Mouse (Mus musculus) lung, postnatal 0 days (tissue): ENCODE results near the gene Pum1. TPM values are rescaled to one million over a fixed set of nuclear protein-coding genes. Genes with fewer than 3 reads are reported as not detected.

Source experiments
- ATAC-seq: fragments of 200-750 bp; cut with Nextera tagmentation; 2 replicates; pipeline ENCODE4 v1.8.0; 2017; ENCODE audit warnings: moderate library complexity
- DNase-seq: peaks from one replicate; pipeline ENCODE4 v3.0.0-alpha.2; 2016; ENCODE audit warnings: low spot score
- H3K27ac ChIP-seq: fragments of 300-500 bp; sonication (generic); 2 replicates; pipeline ENCODE4 v1.5.1; 2014; ENCODE audit warnings: antibody characterized with exemption, mild to moderate bottlenecking, low read length, mixed read lengths
- H3K27me3 ChIP-seq: fragments of 300-500 bp; sonication (generic); replicated peaks from 2 replicates; pipeline ENCODE4 v1.6.1; 2014; ENCODE audit warnings: low read length, mixed read lengths; ENCODE audit not compliant: insufficient read depth
- H3K36me3 ChIP-seq: fragments of 300-500 bp; sonication (generic); 2 replicates; pipeline ENCODE4 v1.6.1; 2014; ENCODE audit warnings: low read length, mixed read lengths; ENCODE audit not compliant: insufficient read depth
- H3K4me1 ChIP-seq: fragments of 300-500 bp; sonication (generic); 2 replicates; pipeline ENCODE4 v1.6.1; 2014; ENCODE audit warnings: antibody characterized with exemption, low read depth, low read length, mixed read lengths; ENCODE audit not compliant: insufficient read depth
- H3K4me2 ChIP-seq: fragments of 300-500 bp; sonication (generic); replicated peaks from 2 replicates; pipeline ENCODE4 v1.6.1; 2014; ENCODE audit warnings: low read depth, mild to moderate bottlenecking, low read length, moderate library complexity, mixed read lengths
- H3K4me3 ChIP-seq: fragments of 300-500 bp; sonication (generic); 2 replicates; pipeline ENCODE4 v1.5.1; 2014; ENCODE audit warnings: low read depth, low read length
- H3K9ac ChIP-seq: fragments of 300-500 bp; sonication (generic); replicated peaks from 2 replicates; pipeline ENCODE4 v1.6.1; 2014; ENCODE audit warnings: low read depth, mild to moderate bottlenecking
- H3K9me3 ChIP-seq: fragments of 300-500 bp; sonication (generic); 2 replicates; pipeline ENCODE4 v1.6.1; 2016; ENCODE audit warnings: low read length, mixed read lengths
- CTCF ChIP-seq: IDR thresholded peaks from 2 replicates; pipeline ENCODE4 v1.5.1; 2016; ENCODE audit warnings: antibody characterized with exemption, mild to moderate bottlenecking
- EP300 ChIP-seq: IDR thresholded peaks from 2 replicates; pipeline ENCODE4 v1.6.1; 2016; ENCODE audit warnings: antibody characterized with exemption, mild to moderate bottlenecking, control low read depth
- WGBS: fragments of 180-500 bp; shearing (Covaris S2); extraction: QIAGEN DNeasy Blood & Tissue Kit; methylation state at CpG from one replicate; pipeline ENCODE4 v1.1.7; 2014; 5-methylcytosine and 5-hydroxymethylcytosine counted together
- polyA plus RNA-seq: library from polyadenylated mRNA; unstranded; fragments of >200 nt; fragmentation: Nextera tagmentation; extraction: Ambion mirVana; gene quantifications from 2 replicates; pipeline ENCODE4 v1.2.1, GENCODE M21; 2015

The Pum1 gene
- polyA plus RNA-seq, 1 experiment from 2014 or later, result 37.8 TPM

GRCm38 (mm10) chr4:130813958-130814357 is 150.8 kb downstream of the Pum1 start:
- H3K9ac ChIP-seq, result no peak overlapping the region
- H3K4me3 ChIP-seq, result no peak overlapping the region
- no peak overlapping the region for H3K4me2 ChIP-seq
- H3K27ac ChIP-seq, result no peak overlapping the region
- no peaks in the 10 kb centered on the region for H3K27me3 ChIP-seq
- H3K4me1 ChIP-seq, result no peaks in the 10 kb centered on the region
- ATAC-seq (no peak), DNase-seq (no peak)
- TF ChIP-seq EP300, result no peak
- no peak for TF ChIP-seq CTCF
- 69% methylated on average over 2 of the region's 2 CpGs for WGBS
- no peaks in the 10 kb centered on the region for H3K9me3 ChIP-seq
- no peaks in the 10 kb centered on the region for H3K36me3 ChIP-seq

GRCm38 (mm10) chr4:130814742-130815330 is 151.7 kb downstream of the Pum1 start:
- Histone ChIP-seq H3K36me3 (no peaks in the 10 kb centered on the region), H3K4me2 (no peak overlapping the region), H3K27me3 (no peaks in the 10 kb centered on the region), H3K9ac (no peak overlapping the region), H3K9me3 (no peaks in the 10 kb centered on the region), H3K4me1 (no peaks in the 10 kb centered on the region), H3K4me3 (no peak overlapping the region), H3K27ac (no peak overlapping the region)
- no peak for TF ChIP-seq CTCF
- no peak for TF ChIP-seq EP300
- ATAC-seq, result no peak
- no peak for DNase-seq
- 61% methylated on average over 8 of the region's 8 CpGs for WGBS

GRCm38 (mm10) chr4:130815860-130816259 is 152.7 kb downstream of the Pum1 start:
- no peak overlapping the region for H3K4me3 ChIP-seq
- no peak overlapping the region for H3K4me2 ChIP-seq
- no peaks in the 10 kb centered on the region for H3K9me3 ChIP-seq
- no peak for ATAC-seq
- 71% methylated on average over 8 of the region's 8 CpGs for WGBS
- H3K36me3 ChIP-seq, result no peaks in the 10 kb centered on the region
- no peak overlapping the region for H3K9ac ChIP-seq
- TF ChIP-seq CTCF (no peak), EP300 (no peak)
- H3K27me3 ChIP-seq, result no peaks in the 10 kb centered on the region
- no peak for DNase-seq
- no peaks in the 10 kb centered on the region for H3K4me1 ChIP-seq
- no peak overlapping the region for H3K27ac ChIP-seq

GRCm38 (mm10) chr4:130819806-130820205 is 156.7 kb downstream of the Pum1 start:
- DNase-seq, result no peak
- Histone ChIP-seq H3K36me3 (no peaks in the 10 kb centered on the region), H3K9ac (no peak overlapping the region), H3K9me3 (no peaks in the 10 kb centered on the region), H3K4me3 (no peak overlapping the region), H3K27ac (no peak overlapping the region), H3K27me3 (no peaks in the 10 kb centered on the region), H3K4me2 (no peak overlapping the region), H3K4me1 (no peaks in the 10 kb centered on the region)
- no peak for TF ChIP-seq EP300
- TF ChIP-seq CTCF, result no peak
- WGBS, result 79% methylated on average over 3 of the region's 3 CpGs
- ATAC-seq, result no peak

- Histone ChIP-seq H3K9me3 (no peaks in the 10 kb centered on the region), H3K27ac (peak overlapping the region; percentile 57; the same call in 1 of the 2 replicates), H3K4me3 (no peak overlapping the region), H3K27me3 (no peaks in the 10 kb centered on the region), H3K4me2 (no peak overlapping the region), H3K36me3 (no peaks in the 10 kb centered on the region), H3K4me1 (no peaks in the 10 kb centered on the region), H3K9ac (no peak overlapping the region)
- 49% methylated on average over 7 of the region's 7 CpGs for WGBS
- TF ChIP-seq EP300 (no peak), CTCF (no peak)
- no peak for DNase-seq
- peak; percentile 69 for ATAC-seq
These were observed 157.6 kb downstream of the Pum1 start for GRCm38 (mm10) chr4:130820594-130821255.

GRCm38 (mm10) chr4:130828851-130829673 is 165.9 kb downstream of the Pum1 start:
- Histone ChIP-seq H3K36me3 (no peaks in the 10 kb centered on the region), H3K9me3 (no peaks in the 10 kb centered on the region), H3K27ac (0 out of 2 replicates have a peak overlapping the region, but pooled peaks have one; percentile 32), H3K4me3 (no peak overlapping the region), H3K4me1 (peaks cover 4% of the 10 kb centered on the region; the same call in 1 of the 2 replicates), H3K27me3 (no peaks in the 10 kb centered on the region), H3K4me2 (no peak overlapping the region), H3K9ac (no peak overlapping the region)
- DNase-seq (peak; percentile 42), ATAC-seq (peak; percentile 82)
- WGBS, result 12% methylated on average over 18 of the region's 18 CpGs
- TF ChIP-seq EP300 (no peak), CTCF (no peak)

Other genes with a start within 250 kb of the Pum1 start
- gene Nkain1, start 89.1 kb upstream of the Pum1 start, polyA plus RNA-seq, result 0.13 and 0.33 TPM in 2 replicates
- 10.4 and 10.5 TPM in 2 replicates for gene Sdc3, start 129.2 kb downstream of the Pum1 start, polyA plus RNA-seq
- gene Laptm5, start 249.8 kb downstream of the Pum1 start, polyA plus RNA-seq, result 88.8 and 98.8 TPM in 2 replicates